Mouse (Mus musculus) testis, postnatal 10 days (tissue): Measurements from ENCODE around the gene Tfdp1.

Source experiments
- DNase-seq: peaks from one replicate; pipeline ENCODE4 v3.0.0; 2021; ENCODE audit warnings: low spot score

The Tfdp1 gene

DNA sequence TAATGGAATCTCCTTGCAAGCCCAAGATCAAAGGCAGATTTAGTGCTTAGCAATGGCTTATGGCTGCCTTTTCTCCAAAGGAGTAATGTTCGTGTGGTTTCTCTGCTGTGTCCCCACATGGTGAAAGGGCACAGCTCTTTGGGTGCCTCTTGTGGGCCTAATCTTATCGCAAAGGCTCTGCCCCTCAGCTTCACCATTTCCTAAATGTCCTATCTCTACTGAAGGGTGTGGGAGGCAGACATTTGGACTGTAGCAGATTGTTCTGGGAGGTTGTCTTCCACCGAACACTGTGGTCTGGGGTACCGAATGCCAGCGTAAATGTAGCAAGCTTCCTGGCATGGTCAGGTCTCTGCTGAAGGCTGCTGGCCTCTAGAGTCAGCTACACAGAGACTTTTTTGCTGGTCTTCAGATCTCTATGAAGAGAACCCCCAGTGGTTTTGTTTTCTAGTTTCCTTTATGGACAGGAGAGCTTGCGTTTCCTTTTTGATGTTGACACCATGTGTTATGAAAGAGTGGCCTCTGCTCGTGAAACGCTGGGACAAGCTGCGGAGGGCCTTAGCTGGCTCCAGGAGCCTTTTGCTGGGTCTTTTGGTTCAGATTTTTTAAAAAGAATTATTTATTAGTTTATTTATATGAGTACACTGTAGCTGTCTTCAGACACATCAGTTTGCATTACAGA lies 14.7 kb downstream of the Tfdp1 start:
- no peak for DNase-seq

DNA sequence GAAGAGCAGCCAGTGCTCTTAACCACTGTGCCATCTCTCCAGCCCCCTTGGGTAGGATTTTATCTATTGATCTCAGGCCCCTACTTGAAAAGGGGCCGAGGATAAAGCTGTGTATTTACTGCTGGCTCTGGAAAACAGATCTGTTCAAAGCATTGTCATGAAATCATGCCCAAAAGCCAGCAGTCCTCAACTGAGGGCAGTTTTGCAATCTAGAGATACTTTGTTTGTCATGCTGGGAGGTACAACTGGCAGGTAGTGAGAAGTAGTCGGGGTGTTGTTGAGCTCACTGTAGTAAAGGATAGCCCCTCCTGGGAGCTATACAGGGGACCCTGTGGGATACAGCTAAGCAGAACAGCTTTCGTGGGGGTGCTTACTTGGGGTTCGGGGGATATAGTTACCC lies 15.3 kb downstream of the Tfdp1 start:
- no peak for DNase-seq

DNA sequence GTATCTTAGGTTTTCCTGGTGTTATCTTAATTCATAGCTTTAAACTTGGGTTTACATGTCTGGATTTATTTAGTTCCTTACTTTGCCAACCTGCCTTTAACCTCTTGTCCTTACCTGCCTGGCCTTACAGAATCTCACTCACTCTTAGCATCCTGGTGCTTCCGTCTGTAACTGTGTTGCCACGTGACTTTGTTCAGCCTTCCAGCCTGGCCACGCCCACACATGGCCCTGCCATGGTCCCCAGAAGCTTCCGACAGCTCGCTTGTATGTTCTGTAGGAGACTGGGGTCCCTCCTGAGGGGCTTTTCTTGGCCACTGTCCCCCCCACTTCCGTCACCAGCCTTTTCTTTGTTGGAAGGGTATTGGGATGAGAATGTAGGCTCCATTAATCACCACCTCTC lies 17.7 kb downstream of the Tfdp1 start:
- DNase-seq = no peak

DNA sequence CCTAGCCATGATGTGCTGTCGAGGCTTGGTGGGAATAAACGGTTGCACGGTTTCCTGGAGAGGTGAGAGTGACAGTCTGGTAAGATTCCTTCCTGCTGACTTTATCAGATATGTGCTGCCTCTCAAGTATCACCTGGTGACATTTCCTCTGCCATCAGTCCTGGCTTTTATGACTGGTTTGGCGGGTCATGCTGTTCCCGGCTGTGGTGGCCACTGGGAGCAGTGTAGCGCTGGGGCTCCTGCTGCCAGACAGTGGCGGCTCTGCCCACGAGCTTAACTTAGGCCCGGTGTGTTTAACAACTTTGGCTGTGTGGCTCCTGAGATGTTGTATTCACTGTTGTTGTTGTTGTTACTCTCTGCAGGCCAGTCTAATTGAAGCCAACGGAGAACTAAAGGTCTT lies 18.1 kb downstream of the Tfdp1 start:
- DNase-seq = no peak

DNA sequence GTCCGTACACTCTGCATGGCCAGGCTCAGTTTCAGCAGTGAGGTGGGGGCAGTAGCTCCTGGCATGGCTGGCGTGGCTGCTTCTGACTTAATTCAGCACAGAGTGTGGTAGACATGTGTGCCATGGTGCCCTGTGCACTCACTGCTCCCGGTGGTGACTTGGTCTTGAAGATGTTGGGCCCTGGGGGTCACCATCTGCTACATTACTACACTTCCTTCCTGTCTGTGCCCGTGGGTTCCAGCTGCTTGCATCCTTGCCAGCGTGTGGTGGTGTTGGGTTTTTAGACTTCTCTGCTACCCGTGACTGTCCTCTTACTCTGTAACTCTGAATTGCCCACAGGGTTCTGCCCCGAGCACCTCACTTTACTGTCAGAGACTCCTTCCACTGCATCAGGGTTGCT lies 21.7 kb downstream of the Tfdp1 start:
- DNase-seq = no peak

- DNase-seq = no peak
Observed at GRCm38 (mm10) chr8:13361865-13362264, 23.3 kb downstream of the Tfdp1 start.

GRCm38 (mm10) chr8:13373151-13373662 lies 34.7 kb downstream of the Tfdp1 start:
- DNase-seq = no peak

- no peak for DNase-seq
Observed at GRCm38 (mm10) chr8:13381630-13382029, 43.1 kb downstream of the Tfdp1 start.

DNA sequence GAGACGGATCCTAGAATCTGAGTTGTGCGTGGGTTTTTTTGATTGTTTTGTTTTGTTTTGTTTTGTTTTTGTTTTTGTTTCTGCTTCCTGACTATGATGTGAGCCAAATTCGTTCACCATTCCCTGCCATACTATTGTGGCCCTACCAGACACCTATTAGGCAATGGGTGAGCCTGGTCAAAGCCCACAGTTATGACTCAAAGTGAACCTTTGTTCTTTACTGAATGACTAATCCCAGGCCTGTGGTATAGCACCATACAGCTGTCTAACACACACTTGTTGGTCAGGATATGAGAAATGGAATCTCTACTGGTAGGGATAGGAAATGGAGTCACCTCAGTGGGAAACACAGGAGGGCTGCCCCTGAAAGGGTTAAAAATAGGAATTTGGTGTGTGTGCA lies 44.0 kb downstream of the Tfdp1 start:
- no peak for DNase-seq

GRCm38 (mm10) chr8:13382999-13383398 lies 44.4 kb downstream of the Tfdp1 start:
- DNase-seq = no peak

GRCm38 (mm10) chr8:13386366-13386765 lies 47.8 kb downstream of the Tfdp1 start:
- DNase-seq = no peak

- DNase-seq = no peak
Observed at GRCm38 (mm10) chr8:13387728-13388127, 49.2 kb downstream of the Tfdp1 start.

- no peak for DNase-seq
Observed at GRCm38 (mm10) chr8:13388744-13389143, 50.2 kb downstream of the Tfdp1 start.

DNA sequence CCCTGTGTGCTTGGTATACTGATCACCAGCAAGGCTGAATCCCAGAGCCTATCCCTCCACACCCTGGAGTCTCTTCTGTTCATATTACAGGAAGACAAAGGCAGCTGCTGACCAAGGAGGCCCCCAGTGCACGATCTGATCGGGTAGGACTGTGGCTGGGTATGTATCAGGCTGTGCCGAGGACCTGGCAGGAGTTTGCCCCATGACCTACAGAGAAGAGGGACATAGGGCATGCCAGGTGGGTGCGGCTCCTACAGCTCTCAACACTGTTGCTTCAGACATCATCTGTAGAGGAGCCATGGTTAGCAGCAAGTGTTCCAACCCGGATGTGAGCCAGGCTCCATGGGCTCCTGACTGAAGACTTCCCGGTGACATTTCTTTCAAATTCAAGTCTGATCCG lies 55.3 kb downstream of the Tfdp1 start:
- no peak for DNase-seq

- DNase-seq = no peak
Observed at GRCm38 (mm10) chr8:13396725-13397124, 58.2 kb downstream of the Tfdp1 start, which contains the start of gene Atp4b. TSS of gene Atp4b (minus strand) at chr8:13396825.

DNA sequence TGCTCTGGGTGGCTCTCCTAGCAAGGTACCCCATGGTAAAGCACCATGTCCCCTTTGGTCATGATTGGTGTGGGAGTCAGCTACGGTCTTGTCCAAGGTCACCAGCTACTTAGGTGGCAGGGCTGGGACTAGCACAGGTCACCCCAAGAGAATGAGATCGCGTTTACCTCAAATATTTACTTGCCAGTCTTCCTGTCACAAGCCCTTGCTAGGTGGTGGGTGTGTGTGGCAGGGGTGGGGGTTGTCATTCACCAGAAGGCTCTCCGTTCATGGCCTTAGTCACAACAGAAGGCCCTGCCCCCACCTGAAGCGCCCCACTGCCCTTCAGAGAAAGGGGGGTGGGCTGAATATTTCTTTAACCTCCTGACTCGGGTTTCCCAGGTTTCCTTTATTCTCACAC lies 65.0 kb downstream of the Tfdp1 start:
- no peak for DNase-seq

- DNase-seq = no peak
Observed at GRCm38 (mm10) chr8:13404666-13405131, 66.1 kb downstream of the Tfdp1 start, which contains the start of gene Grk1. TSS of gene Grk1 (plus strand) at chr8:13405081.

- DNase-seq = no peak
Observed at GRCm38 (mm10) chr8:13406011-13406410, 67.5 kb downstream of the Tfdp1 start.

DNA sequence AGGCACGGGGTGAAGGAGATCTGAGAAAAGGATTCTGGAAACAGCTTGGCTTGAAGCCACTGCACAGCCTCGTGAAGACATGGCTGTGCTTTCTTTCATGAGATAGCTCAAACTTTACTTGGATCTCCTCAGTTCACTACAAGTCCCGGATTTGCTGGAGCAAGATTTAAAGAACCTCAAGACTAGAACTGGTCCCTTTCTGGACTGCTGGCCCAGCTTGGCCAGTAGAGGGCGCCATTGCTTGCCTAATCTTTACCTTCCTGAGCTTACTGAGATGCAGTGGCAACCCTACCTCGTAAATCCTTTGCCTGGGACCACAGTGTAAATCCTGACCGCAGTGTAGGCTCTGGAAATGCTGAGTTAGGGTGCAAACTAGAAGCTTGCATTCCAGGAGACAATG lies 73.0 kb downstream of the Tfdp1 start:
- DNase-seq = peak; percentile 83

DNA sequence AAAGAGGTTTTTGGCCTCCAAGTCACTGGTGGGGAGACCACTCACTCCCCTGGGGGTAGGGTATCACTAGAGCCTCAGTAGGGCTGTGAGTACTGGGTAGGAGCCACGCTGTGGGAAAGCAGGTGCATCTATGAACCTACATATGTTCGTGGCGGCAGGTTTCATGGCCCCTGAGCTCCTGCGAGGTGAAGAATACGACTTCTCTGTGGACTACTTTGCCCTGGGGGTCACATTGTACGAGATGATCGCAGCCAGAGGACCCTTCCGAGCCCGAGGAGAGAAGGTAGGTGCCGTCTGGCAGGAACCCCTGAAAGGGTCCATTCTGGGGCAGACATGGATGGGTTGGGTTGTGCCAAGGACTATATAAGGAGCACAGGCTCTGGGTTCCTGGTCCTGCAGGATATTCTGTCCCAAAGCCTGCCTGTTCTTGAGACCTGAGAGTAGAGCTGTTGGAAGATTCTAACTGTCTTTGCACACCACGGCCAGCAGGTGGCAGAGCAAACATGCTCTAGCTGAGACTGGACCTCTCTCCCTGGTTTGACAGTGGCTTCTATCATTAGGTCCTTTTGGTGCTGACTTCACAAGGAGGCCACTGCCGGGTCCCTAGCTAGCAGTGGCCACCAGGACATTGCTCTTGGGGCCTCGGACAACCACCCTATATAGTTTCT lies 74.5 kb downstream of the Tfdp1 start:
- DNase-seq = peak; percentile 83

GRCm38 (mm10) chr8:13413823-13414390 lies 75.4 kb downstream of the Tfdp1 start:
- peak; percentile 71 for DNase-seq

GRCm38 (mm10) chr8:13415879-13416278 lies 77.3 kb downstream of the Tfdp1 start:
- no peak for DNase-seq

- DNase-seq = no peak
Observed at GRCm38 (mm10) chr8:13419111-13419639, 80.6 kb downstream of the Tfdp1 start.
